Mouse (Mus musculus) hindbrain, embryonic 16.5 days (tissue): ENCODE measurements at regions not wholly inside any gene's neighbourhood (a gene's known extent, or its start where the extent isn't known, plus 50 kb on each side); places are given as distances from the start of the nearest gene placed in this dataset.

Source experiments
- ATAC-seq: fragments of 200-750 bp; cut with Nextera tagmentation; 2 replicates; pipeline ENCODE4 v1.8.0; 2017; ENCODE audit warnings: moderate TSS enrichment, moderate library complexity
- H3K27ac ChIP-seq: fragments of 300-500 bp; sonication (generic); 2 replicates; pipeline ENCODE4 v1.5.1; 2014; ENCODE audit warnings: low read depth, mild to moderate bottlenecking, control low read depth, low read length, moderate library complexity
- H3K27me3 ChIP-seq: fragments of 300-500 bp; sonication (generic); replicated peaks from 2 replicates; pipeline ENCODE4 v1.6.1; 2014; ENCODE audit warnings: low read length; ENCODE audit not compliant: control insufficient read depth, insufficient read depth
- H3K36me3 ChIP-seq: fragments of 300-500 bp; sonication (generic); 2 replicates; pipeline ENCODE4 v1.6.1; 2014; ENCODE audit warnings: mild to moderate bottlenecking, low read length, moderate library complexity, mixed read lengths; ENCODE audit not compliant: control insufficient read depth, insufficient read depth
- H3K4me1 ChIP-seq: fragments of 300-500 bp; sonication (generic); 2 replicates; pipeline ENCODE4 v1.6.1; 2014; ENCODE audit warnings: low read depth, low read length; ENCODE audit not compliant: control insufficient read depth, insufficient read depth
- H3K4me2 ChIP-seq: fragments of 300-500 bp; sonication (generic); 2 replicates; pipeline ENCODE4 v1.6.1; 2014; ENCODE audit warnings: mild to moderate bottlenecking, low read length, control low read depth, moderate library complexity
- H3K4me3 ChIP-seq: fragments of 300-500 bp; sonication (generic); 2 replicates; pipeline ENCODE4 v1.5.1; 2014; ENCODE audit warnings: mild to moderate bottlenecking, low read length, control low read depth, moderate library complexity
- H3K9ac ChIP-seq: fragments of 300-500 bp; sonication (generic); 2 replicates; pipeline ENCODE4 v1.6.1; 2014; ENCODE audit warnings: low read depth, mild to moderate bottlenecking, control low read depth, low read length, moderate library complexity
- H3K9me3 ChIP-seq: fragments of 300-500 bp; sonication (generic); 2 replicates; pipeline ENCODE4 v1.6.1; 2014; ENCODE audit warnings: mild to moderate bottlenecking, low read length, moderate library complexity; ENCODE audit not compliant: control insufficient read depth
- WGBS: fragments of 180-500 bp; shearing (Covaris S2); extraction: QIAGEN DNeasy Blood & Tissue Kit; methylation state at CpG from one replicate; pipeline ENCODE4 v1.1.7; 2014; 5-methylcytosine and 5-hydroxymethylcytosine counted together

DNA sequence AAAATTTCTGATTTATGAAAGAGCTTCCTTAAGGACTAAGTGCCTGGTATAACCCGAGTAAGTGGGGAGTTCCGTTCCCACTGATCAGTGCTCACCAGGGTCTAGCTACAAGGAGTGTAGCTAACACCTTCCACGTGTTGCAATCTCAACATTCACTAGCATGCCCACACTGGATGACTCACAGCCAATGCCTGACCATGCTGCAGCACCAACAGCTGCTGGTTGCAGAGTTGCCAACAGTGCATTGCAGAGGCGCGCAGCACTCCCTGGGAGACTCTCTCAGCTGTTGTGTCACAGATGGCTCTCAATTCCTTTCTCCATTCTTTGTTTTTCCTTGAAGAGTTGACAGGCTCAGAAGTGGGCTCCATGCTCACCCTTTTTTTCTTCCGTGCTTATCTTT is 787.5 kb upstream of the Tenm3 start:
- Histone ChIP-seq H3K36me3 (no peaks in the 10 kb centered on the region), H3K27me3 (no peaks in the 10 kb centered on the region), H3K4me1 (no peaks in the 10 kb centered on the region), H3K9ac (no peak overlapping the region), H3K4me2 (no peak overlapping the region), H3K4me3 (no peak overlapping the region), H3K9me3 (no peaks in the 10 kb centered on the region), H3K27ac (no peak overlapping the region)
- WGBS: 77% methylated on average over 6 of the region's 6 CpGs
- ATAC-seq: no peak

DNA sequence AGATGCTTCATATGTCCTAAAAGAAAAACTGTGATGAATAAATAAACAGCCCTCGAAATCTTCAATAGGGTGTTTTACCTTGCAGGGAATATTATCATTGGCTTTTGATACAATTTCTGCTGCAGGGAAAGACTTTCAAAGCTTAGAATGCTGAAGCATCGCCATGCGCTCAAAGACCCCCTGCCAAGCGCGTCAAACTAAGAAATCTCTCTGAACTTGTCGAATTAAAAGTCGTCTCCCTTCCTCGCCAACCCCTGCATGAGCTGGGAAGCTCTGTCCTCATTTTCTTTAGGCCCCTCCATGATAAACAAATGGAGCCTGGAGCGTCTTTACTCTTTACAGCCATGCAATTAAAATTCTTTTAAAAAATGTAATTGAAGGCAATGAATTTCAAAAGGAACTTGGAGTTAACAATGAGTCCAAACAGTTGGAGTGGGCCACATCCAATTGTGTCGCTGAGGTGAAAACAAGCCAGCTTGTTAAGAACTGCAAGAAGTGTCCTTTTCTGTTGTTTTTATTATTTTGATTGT is 784.3 kb upstream of the Tenm3 start:
- H3K4me2 ChIP-seq: no peak overlapping the region
- H3K9ac ChIP-seq: no peak overlapping the region
- no peaks in the 10 kb centered on the region for H3K27me3 ChIP-seq
- no peak for ATAC-seq
- H3K4me3 ChIP-seq: no peak overlapping the region
- H3K4me1 ChIP-seq: no peaks in the 10 kb centered on the region
- 19% methylated on average over 10 of the region's 10 CpGs for whole genome bisulfite sequencing
- no peaks in the 10 kb centered on the region for H3K9me3 ChIP-seq
- H3K36me3 ChIP-seq: no peaks in the 10 kb centered on the region
- no peak overlapping the region for H3K27ac ChIP-seq

DNA sequence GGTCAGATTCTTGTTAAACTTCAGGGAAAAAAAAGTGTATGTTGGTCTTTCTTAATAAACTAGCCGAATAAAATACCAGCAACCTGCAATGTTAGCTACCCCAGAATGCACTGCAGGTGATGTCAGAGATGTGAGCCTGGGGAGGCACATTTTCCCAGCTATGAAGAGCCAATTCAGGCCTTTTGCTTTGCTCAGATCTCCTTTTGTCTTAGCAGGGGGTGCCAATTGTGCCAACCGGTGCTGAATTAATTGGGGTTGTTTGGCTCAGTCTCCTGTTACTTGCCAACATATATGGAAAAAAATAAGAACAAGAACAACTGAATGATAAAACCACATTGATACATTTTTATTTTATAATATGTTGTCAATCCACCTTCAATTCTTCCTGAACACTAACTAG is 751.8 kb upstream of the Tenm3 start:
- WGBS: 43% methylated on average over 2 of the region's 2 CpGs
- Histone ChIP-seq H3K4me1 (no peaks in the 10 kb centered on the region), H3K9me3 (no peaks in the 10 kb centered on the region), H3K9ac (no peak overlapping the region), H3K27me3 (no peaks in the 10 kb centered on the region), H3K4me2 (no peak overlapping the region), H3K27ac (no peak overlapping the region), H3K4me3 (no peak overlapping the region), H3K36me3 (no peaks in the 10 kb centered on the region)
- ATAC-seq: no peak

DNA sequence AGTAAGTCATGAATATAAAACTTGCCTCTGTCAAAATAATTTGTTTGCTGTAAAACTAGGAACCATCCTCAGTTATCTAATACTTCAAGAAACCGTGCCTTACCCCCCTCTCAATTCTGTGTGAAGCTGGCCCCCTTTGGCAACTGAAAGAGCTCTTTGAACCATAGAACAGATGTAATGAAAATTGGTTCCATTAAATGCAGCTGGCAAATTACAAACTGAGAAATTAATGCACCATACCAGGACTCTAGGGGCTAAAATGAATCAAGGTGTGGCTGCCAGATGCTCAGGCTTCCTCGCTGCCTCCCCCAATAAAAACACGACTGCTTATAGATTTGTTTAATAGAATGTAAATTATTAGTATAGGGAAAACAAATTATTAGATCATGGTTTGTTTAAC is 723.7 kb upstream of the Tenm3 start:
- no peaks in the 10 kb centered on the region for H3K27me3 ChIP-seq
- no peak overlapping the region for H3K4me2 ChIP-seq
- no peak for ATAC-seq

DNA sequence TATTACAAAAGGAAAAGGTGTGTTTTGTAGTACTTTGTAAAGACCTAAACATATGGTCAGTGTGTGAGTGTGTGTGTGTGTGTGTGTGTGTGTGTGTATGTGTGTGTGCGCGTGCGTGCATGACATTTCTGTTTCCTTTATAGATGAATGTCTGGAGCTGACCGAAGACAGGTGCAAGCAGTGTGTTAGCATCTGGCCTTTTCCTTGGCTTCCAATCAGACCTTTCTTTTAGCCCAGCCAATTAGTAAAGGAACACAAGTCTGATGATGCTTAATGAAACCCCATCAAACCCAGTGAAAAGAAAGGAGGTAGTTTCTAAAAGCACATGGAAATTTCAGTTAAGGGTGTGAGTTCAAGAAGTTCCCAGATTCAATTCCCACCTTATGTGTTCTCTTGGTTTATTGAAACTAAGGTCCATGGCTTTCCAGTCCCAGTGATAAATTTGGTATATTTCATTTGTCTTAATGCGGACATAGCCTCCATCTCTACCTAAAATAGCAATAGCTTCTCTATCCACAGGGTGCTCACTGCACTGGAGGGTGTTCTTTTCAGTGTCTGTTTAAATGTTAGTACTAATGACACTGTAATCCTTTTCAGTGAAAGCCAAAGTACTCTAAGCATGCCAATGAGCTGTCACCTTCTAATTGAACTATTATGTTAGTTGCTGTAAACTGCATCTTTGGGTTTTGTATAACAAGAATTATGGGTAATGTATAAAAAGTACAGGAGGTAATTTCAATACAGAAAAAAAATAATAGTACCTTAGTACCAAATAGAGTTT is 719.9 kb upstream of the Tenm3 start:
- Histone ChIP-seq H3K4me1 (no peaks in the 10 kb centered on the region), H3K9me3 (no peaks in the 10 kb centered on the region), H3K36me3 (no peaks in the 10 kb centered on the region), H3K27me3 (no peaks in the 10 kb centered on the region), H3K9ac (no peak overlapping the region), H3K4me3 (no peak overlapping the region), H3K4me2 (no peak overlapping the region), H3K27ac (no peak overlapping the region)
- ATAC-seq: no peak
- WGBS: 70% methylated on average over 5 of the region's 5 CpGs

More for the DNA sequence above, 723.7 kb upstream of the Tenm3 start:
- Histone ChIP-seq H3K9ac (no peak overlapping the region), H3K4me1 (no peaks in the 10 kb centered on the region), H3K4me3 (no peak overlapping the region), H3K27ac (no peak overlapping the region), H3K9me3 (no peaks in the 10 kb centered on the region), H3K36me3 (no peaks in the 10 kb centered on the region)
- 40% methylated on average over 3 of the region's 3 CpGs for WGBS

DNA sequence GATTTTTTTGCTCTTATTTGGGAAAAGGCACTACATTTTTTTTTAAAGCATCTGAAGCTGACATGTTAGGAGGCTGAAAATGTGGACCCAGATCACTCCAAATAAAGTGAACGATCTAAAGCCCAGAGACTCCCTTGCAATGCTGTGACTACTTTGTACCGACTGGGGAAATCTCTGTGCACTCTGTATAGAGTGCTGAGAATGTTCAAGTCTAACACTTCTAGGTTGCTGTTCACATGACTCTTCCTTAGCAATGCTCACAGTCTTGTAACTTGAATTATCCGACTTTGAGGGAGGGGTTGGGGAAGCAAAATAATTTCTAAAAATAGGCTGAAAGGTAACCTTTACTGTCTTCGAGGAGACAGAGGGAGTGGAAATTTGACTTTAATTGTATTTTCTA is 719.2 kb upstream of the Tenm3 start:
- Histone ChIP-seq H3K4me3 (no peak overlapping the region), H3K27ac (no peak overlapping the region), H3K36me3 (no peaks in the 10 kb centered on the region), H3K9me3 (no peaks in the 10 kb centered on the region), H3K4me2 (no peak overlapping the region), H3K4me1 (no peaks in the 10 kb centered on the region), H3K27me3 (no peaks in the 10 kb centered on the region), H3K9ac (no peak overlapping the region)
- no peak for ATAC-seq
- WGBS: 90% methylated on average over 4 of the region's 4 CpGs

DNA sequence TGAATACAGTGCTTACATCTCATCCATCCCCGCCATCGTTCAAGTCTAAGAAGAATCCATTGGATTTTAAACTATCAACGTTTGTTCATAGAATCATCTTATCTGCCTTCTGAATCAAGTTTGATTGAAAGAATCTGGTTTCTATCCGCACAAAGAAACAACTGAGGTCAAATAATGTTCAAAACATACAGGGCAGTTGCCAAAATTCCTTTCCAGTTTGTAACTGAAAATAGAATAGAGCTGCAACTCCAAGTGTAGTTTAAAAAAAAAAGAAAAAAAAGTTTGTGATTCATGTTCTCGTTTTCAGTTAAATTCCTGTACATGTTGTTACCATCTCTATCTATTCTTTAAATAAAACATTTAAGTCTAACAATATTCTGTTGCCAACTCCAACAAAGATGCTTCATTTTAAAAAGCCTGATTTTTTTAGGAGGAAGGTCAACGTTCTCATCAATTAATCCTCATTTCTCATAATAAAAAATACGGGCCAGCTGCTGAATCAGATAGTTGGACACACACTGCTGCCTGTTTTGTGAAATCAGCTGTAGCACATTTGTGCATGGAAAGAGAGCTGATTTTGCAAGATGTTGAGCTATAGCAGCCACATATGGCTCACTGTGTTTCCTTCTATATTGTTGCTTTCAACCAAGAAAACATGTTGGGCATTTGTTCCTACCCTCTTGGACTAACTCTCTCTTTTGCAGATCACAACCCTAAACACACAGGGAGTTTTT is 712.1 kb upstream of the Tenm3 start:
- no peak for ATAC-seq
- Histone ChIP-seq H3K27me3 (no peaks in the 10 kb centered on the region), H3K9me3 (no peaks in the 10 kb centered on the region), H3K4me2 (no peak overlapping the region), H3K9ac (no peak overlapping the region), H3K4me3 (no peak overlapping the region), H3K4me1 (no peaks in the 10 kb centered on the region), H3K36me3 (no peaks in the 10 kb centered on the region), H3K27ac (no peak overlapping the region)
- WGBS: 77% methylated on average over 7 of the region's 7 CpGs

DNA sequence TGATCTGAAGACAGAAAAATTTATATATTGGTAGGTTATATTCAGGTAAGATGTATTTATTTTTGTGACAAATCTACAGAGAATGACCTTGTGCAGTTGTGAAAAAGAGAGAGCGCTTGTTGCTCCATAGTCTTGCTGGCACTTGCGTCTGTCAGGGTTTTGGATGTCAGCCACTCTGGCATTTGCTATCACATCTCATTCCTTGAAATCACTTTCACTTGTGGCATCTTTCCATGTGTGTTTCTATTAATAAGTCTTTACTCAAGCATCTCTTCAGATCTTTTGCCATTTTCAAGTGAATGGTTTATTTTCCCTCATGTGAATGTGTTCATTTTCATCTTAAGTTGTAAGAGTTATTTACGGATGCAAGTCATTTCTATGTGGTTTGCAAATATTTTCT is 709.4 kb upstream of the Tenm3 start:
- WGBS: 81% methylated on average over 3 of the region's 3 CpGs

DNA sequence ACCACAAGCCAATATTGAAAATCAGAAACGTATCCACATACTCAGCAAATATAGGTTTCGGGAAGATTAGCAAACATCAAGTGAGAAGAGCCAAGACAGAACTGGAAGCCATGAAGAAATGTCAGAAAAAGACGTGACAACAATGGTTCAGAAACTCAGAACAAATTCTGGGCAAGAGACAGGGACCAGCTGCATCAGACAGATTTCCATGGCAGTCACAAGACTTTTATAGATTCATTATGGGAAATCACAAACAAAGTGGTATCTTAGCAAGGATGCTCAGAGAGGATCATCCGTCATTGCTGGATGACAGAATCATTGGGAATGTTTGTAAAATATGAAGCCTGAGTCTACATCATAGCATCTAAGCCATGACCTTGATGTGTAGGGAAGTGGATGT is 699.6 kb upstream of the Tenm3 start:
- ATAC-seq: no peak
- no peaks in the 10 kb centered on the region for H3K4me1 ChIP-seq
- H3K27ac ChIP-seq: no peak overlapping the region
- no peak overlapping the region for H3K4me2 ChIP-seq
- no peak overlapping the region for H3K9ac ChIP-seq
- H3K4me3 ChIP-seq: no peak overlapping the region
- 85% methylated on average over 4 of the region's 4 CpGs for WGBS
- no peaks in the 10 kb centered on the region for H3K27me3 ChIP-seq
- no peaks in the 10 kb centered on the region for H3K9me3 ChIP-seq
- H3K36me3 ChIP-seq: no peaks in the 10 kb centered on the region

More for the DNA sequence above, 709.4 kb upstream of the Tenm3 start:
- Histone ChIP-seq H3K4me1 (no peaks in the 10 kb centered on the region), H3K27ac (no peak overlapping the region), H3K27me3 (no peaks in the 10 kb centered on the region), H3K4me2 (no peak overlapping the region), H3K36me3 (no peaks in the 10 kb centered on the region), H3K9ac (no peak overlapping the region), H3K4me3 (no peak overlapping the region), H3K9me3 (no peaks in the 10 kb centered on the region)
- no peak for ATAC-seq
